8 mouse cellular contexts compared by ENCODE assay signal in the genomic region with DNA sequence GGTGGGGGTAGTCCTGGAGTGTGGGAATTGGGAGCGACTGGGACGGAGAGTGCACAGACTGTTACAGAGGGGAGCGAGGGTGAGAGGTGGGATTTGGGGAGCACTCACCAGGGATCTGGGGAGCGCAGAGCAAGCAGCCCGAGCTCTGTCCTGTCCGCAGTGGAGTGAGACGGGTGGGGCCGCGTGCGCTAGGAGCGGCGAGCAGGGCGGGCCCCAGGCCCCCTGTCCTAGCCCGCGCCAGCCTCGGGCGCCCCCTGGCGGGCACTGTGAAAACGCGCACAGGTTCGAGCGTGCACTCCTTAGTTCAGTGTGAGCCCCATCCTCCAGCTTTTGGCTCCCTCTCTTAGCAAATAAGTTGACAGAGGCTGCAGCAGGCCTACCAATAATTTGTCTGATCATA. TPM values are rescaled to one million over a fixed set of nuclear protein-coding genes. Genes with fewer than 3 reads are reported as not detected.
DNase-seq lines count a peak whose midpoint lies in the region; ATAC-seq and TF ChIP-seq lines count a peak whose summit lies in the region.

Gene Ehd2, minus strand, starts transcription at position 256 of the 400 bp plus-strand sequence.

- TF ChIP-seq CTCF in Patski (IDR thresholded peaks at IDR 0.05): no peak

- no peak within 1 kb of the TSS for H3K27ac ChIP-seq in forebrain, embryonic 12.5 days

- intact Hi-C loops in heart, postnatal 25 days (cut with DNase I): loop anchor here (1.0 kb wide), 2 partner anchors 19 to 37 kb away; no protein-coding TSS in a partner anchor

- CTCF ChIA-PET in Patski (lab: Charles Lee): interaction anchor here (0.7 to 4.6 kb wide), 11 partner anchors 14 to 84 kb away, joined by 3 to 51 read pairs (median 4); partner anchors contain the start of gene Nop53

- ATAC-seq in Patski: peak; percentile 61
- ATAC-seq in cerebellum, adult (ENCODE audit: insufficient number of reproducible peaks, low FRiP score, low TSS enrichment): peak; percentile 78; the same call in 1 of the 2 replicates
- peak; percentile 87 for ATAC-seq in forebrain, embryonic 12.5 days (ENCODE audit: low FRiP score)
- peak; percentile 86 for ATAC-seq in megakaryocyte progenitor cell, adult 5-6 weeks (replicated peaks; ENCODE audit: poor library complexity)

- WGBS in forebrain, embryonic 12.5 days: under 1% methylated on average over 22 of the region's 22 CpGs

- peaks cover 28% of the 10 kb centered on the region for H3K36me3 ChIP-seq in forebrain, embryonic 12.5 days (replicated peaks)

- no peaks in the 10 kb centered on the region for H3K9me3 ChIP-seq in forebrain, embryonic 12.5 days

- no peak within 1 kb of the TSS for H3K9ac ChIP-seq in forebrain, embryonic 12.5 days

- POLR2A ChIA-PET in Patski (lab: Charles Lee): interaction anchor here (0.6 to 2.5 kb wide), 6 partner anchors 20 to 85 kb away, joined by 3 to 9 read pairs (median 4); no protein-coding TSS in a partner anchor

- no peak for DNase-seq in Patski (ENCODE audit: low read depth, low spot score)
- peak; percentile 81 for DNase-seq in heart, postnatal 25 days (ENCODE audit: low spot score)
- peak; percentile 56 to 71 for DNase-seq in layer of hippocampus, postnatal 25 days (ENCODE audit: extremely low spot score in 1 of 2, low spot score in 1 of 2)
- DNase-seq in right cerebral cortex, postnatal 25 days: peak; percentile 51
- no peak for DNase-seq in frontal cortex, postnatal 14 days (ENCODE audit: low spot score in 2 of 2)

- no peaks in the 10 kb centered on the region for H3K27me3 ChIP-seq in Patski
- no peaks in the 10 kb centered on the region for H3K27me3 ChIP-seq in forebrain, embryonic 12.5 days

- in situ Hi-C loops in Patski (cut with MboI; ENCODE audit: low pct_unique_long_range_greater_than_20kb): no loop called here

- peak within 1 kb of the TSS; percentile 49 for H3K4me2 ChIP-seq in forebrain, embryonic 12.5 days

- peaks cover 11% of the 10 kb centered on the region for H3K4me1 ChIP-seq in forebrain, embryonic 12.5 days

- H3K4me3 ChIP-seq in forebrain, embryonic 12.5 days (replicated peaks): peak within 1 kb of the TSS; percentile 30

RNA-seq across cellular contexts. Expression of gene Ehd2, which starts in this region (rescaled TPM):
- polyA plus RNA-seq in Patski (2021): 63.0 TPM
- polyA plus RNA-seq in forebrain, embryonic 12.5 days (2016; fragmentation: Nextera tagmentation; extraction: Ambion mirVana): 6.6 and 7.6 TPM in 2 replicates
- total RNA-seq in heart, postnatal 25 days (2021): 100 to 1,000 TPM; 112 to 129 TPM
- total RNA-seq in layer of hippocampus, postnatal 25 days (2021): 1 to 10 TPM; 4.5 to 5.5 TPM
- total RNA-seq in megakaryocyte progenitor cell, adult 5-6 weeks (2015): 0.07 and 0.27 TPM in 2 replicates
- 0.21 and 0.24 TPM in 2 replicates for total RNA-seq in megakaryocyte progenitor cell, adult 5-6 weeks (2017)

Comparison
In these comparisons a context has a peak if more than half of its experiments do, and no peak if none do; other contexts are left out.
1. RNA of gene Ehd2 (total RNA-seq): 112 to 129 TPM in heart, postnatal 25 days; 4.5 to 5.5 TPM in layer of hippocampus, postnatal 25 days and 0.07 to 0.27 TPM in megakaryocyte progenitor cell, adult 5-6 weeks; every median in the first group is over 10 times any median in the second.
2. Peak in ATAC-seq in megakaryocyte progenitor cell, adult 5-6 weeks; RNA of the gene not detected or under 1 TPM.
3. DNase-seq: peak in heart, postnatal 25 days (single experiment), layer of hippocampus, postnatal 25 days (2 of 2) and right cerebral cortex, postnatal 25 days (single experiment); none in Patski (single experiment) and frontal cortex, postnatal 14 days (0 of 2).
4. Peak in every context shown above with its lines, with median percentiles within 50 percentile points of each other: ATAC-seq.